Mouse (Mus musculus) kidney, adult 2 months (tissue): ENCODE results near the gene Cyfip2.

Source experiments
- CTCF ChIP-seq: fragments of 200-500 bp; conservative IDR thresholded peaks from 2 replicates; pipeline ENCODE4 v1.5.1; 2011; ENCODE audit warnings: low read depth, mild to moderate bottlenecking, control low read depth, low read length, moderate library complexity, mixed read lengths; ENCODE audit not compliant: insufficient read depth, insufficient read length
- POLR2A ChIP-seq: fragments of 200-500 bp; IDR thresholded peaks from one replicate; pipeline ENCODE4 v1.6.1; 2011; ENCODE audit warnings: low read depth, low read length, control low read depth

GRCm38 (mm10) chr11:46258749-46259148, 53.9 kb downstream of the Cyfip2 start:
- TF ChIP-seq POLR2A (no peak), CTCF (no peak)
